Mouse (Mus musculus): ENCODE data around the gene Scml2. TPM values are rescaled to one million over a fixed set of nuclear protein-coding genes. Genes with fewer than 3 reads are reported as not detected.
"Not testable (repeated sequence)": the region's sequence is repeated elsewhere in the genome, so short reads cannot be mapped to it uniquely, and the experiment has no call there.

The Scml2 gene
- 0.67 and 1.1 TPM in 2 replicates for polyA plus RNA-seq (2012; ENCODE audit: insufficient read depth, insufficient read length, missing spikeins)

DNA sequence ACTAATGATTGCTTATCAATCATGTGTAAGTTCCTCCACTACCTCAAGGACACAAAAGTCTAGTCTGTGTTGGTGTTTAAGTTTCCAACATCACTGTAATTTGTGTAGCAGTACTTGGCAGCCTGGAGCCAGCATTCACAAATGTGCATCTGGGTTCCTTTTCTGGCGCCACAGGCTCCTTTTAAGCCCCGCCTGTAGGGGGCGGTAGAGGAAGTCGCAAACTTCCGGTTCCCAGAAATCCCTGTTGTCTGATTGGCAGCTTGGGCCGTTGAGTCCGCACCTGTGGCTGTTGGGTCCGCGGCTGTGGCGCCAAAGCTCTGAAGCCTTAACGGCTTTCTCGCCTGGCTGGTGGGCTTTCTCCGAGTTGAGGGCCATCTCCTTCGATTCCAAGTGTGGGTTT is at the start of gene Scml2:
TSS of gene Scml2 (plus strand) at position 301 of the 400 bp plus-strand sequence.
- not testable (repeated sequence) for H3K4me1 ChIP-seq (ENCODE audit: control insufficient read depth, insufficient read depth, low read length); H3K4me3 ChIP-seq (ENCODE audit: insufficient read depth, low read length); H3K27ac ChIP-seq (ENCODE audit: insufficient read depth, low read depth, low read length)

DNA sequence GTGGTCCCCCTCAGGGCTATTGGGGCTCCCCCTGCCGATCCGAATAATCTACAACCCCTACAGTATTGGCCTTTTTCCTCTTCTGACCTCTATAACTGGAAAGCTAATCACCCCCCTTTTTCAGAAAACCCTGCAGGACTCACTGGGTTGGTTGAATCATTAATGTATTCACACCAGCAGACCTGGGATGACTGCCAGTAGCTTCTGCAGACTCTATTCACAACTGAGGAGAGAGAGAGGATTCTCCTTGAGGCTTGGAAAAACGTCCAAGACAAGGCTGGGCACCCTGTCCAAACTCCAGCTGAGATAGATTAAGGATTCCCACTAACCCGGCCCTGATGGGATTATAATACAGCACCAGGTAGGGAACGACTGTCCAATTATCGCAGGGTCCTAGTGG is 41.4 kb upstream of the Scml2 start:
- H3K4me3 ChIP-seq (ENCODE audit: insufficient read depth, low read length); H3K4me1 ChIP-seq (ENCODE audit: control insufficient read depth, insufficient read depth, low read length): not testable (repeated sequence)

DNA sequence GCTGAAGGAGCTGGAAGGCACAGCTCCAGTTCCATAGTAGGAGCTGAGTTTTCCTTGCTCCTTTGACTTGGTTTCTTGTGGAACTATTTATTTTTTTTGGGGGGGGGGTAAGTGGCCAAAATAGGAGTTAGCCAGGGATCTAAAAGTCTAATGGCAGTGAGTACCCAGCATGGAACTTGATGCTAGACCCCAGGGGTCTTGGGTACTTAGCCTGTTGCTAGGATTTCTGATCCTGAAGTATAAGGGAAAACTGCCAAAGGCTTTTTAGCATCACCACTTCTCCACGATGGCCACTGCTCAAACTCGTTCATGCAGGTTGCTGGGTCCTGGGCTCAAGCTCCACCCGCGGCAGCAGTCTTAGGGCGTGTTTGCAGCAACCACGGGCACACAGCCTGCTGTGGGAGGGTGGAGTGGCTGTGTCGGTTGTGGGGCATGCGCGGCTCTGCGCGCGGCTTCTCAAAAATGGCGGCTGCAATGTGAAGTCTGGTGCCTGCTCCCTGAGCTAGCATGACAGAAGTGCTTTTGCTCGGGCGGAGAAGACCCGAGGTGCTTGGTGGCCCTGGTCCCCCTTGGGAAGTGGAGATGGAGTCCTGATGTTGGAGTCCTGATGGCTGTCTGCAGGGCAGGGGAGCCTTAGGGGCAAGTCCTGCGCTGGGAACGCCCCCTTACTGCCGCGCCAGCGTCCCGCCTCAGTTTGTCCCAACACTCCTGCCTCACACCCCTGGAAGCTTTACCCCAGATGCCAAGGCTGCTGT is 45.5 kb downstream of the Scml2 start:
- TF ChIP-seq POLR2A (IDR thresholded peaks at IDR 0.05; ENCODE audit: borderline replicate concordance, low read depth, low read length) (no peak), CTCF (IDR thresholded peaks at IDR 0.05; ENCODE audit: low read depth, low read length) (no peak)
- peak overlapping the region; percentile 44 for H3K4me3 ChIP-seq (ENCODE audit: insufficient read depth, low read length)
- no peaks in the 10 kb centered on the region for H3K4me1 ChIP-seq (ENCODE audit: control insufficient read depth, insufficient read depth, low read length)
- H3K27ac ChIP-seq (ENCODE audit: insufficient read depth, low read depth, low read length): no peak overlapping the region

More for the DNA sequence above, 41.4 kb upstream of the Scml2 start:
- not testable (repeated sequence) for H3K27ac ChIP-seq (ENCODE audit: insufficient read depth, low read depth, low read length)

DNA sequence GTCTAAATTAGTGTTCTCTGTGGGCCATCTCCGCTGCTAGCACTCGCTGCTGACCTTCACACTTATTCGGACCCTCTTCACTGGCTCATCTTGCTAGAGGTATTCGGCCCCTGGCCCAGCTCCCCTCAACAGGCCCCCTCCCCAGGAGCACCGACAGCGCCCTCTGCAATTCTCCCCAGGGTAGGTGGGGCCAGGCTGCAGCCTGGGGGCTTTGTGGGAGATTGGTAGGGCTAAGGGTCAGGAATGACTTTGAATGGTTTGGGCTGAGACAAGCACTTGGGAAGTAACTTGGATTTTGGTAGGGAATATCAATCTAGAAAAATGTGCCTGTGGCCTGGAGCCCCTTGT is 46.0 kb downstream of the Scml2 start:
- Histone ChIP-seq H3K4me3 (ENCODE audit: insufficient read depth, low read length) (peak overlapping the region; percentile 44), H3K4me1 (ENCODE audit: control insufficient read depth, insufficient read depth, low read length) (no peaks in the 10 kb centered on the region), H3K27ac (ENCODE audit: insufficient read depth, low read depth, low read length) (no peak overlapping the region)
- no peak for TF ChIP-seq CTCF (IDR thresholded peaks at IDR 0.05; ENCODE audit: low read depth, low read length)
- TF ChIP-seq POLR2A (IDR thresholded peaks at IDR 0.05; ENCODE audit: borderline replicate concordance, low read depth, low read length): no peak

DNA sequence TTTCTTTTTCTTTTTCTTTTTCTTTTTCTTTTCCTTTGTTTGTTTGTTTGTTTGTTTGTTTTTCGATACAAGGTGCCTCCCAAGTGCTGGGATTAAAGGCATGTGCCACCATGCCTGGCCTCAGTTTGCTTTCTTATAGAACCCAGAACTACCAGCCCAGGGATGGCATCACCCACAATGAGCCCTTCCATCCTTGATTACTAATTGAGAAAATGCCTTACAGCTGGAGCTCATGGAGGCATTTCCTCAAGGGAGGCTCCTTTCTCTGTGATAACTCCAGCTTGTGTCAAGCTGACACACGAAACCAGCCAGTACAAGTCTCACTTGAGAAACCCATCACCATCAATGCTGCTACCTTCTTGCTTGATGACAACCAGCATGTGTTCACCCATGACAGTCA is 170.2 kb downstream of the Scml2 start, which contains the start of gene Gm15262:
TSS of gene Gm15262 (plus strand) at position 301 of the 400 bp plus-strand sequence.
- H3K27ac ChIP-seq (ENCODE audit: insufficient read depth, low read depth, low read length); H3K4me1 ChIP-seq (ENCODE audit: control insufficient read depth, insufficient read depth, low read length); H3K4me3 ChIP-seq (ENCODE audit: insufficient read depth, low read length): not testable (repeated sequence)

Other genes starting within 250 kb of the Scml2 start
- not detected in 2 replicates for gene Gja6, start 210.1 kb upstream of the Scml2 start, polyA plus RNA-seq (2012; ENCODE audit: insufficient read depth, insufficient read length, missing spikeins)
- gene Cdkl5, start 122.5 kb upstream of the Scml2 start, polyA plus RNA-seq (2012; ENCODE audit: insufficient read depth, insufficient read length, missing spikeins): 0.57 and 1.1 TPM in 2 replicates
- gene Gm15262, start 170.3 kb downstream of the Scml2 start, polyA plus RNA-seq (2012; ENCODE audit: insufficient read depth, insufficient read length, missing spikeins): not detected in 2 replicates